Mouse (Mus musculus): ENCODE data around the gene Zic1.

DNA sequence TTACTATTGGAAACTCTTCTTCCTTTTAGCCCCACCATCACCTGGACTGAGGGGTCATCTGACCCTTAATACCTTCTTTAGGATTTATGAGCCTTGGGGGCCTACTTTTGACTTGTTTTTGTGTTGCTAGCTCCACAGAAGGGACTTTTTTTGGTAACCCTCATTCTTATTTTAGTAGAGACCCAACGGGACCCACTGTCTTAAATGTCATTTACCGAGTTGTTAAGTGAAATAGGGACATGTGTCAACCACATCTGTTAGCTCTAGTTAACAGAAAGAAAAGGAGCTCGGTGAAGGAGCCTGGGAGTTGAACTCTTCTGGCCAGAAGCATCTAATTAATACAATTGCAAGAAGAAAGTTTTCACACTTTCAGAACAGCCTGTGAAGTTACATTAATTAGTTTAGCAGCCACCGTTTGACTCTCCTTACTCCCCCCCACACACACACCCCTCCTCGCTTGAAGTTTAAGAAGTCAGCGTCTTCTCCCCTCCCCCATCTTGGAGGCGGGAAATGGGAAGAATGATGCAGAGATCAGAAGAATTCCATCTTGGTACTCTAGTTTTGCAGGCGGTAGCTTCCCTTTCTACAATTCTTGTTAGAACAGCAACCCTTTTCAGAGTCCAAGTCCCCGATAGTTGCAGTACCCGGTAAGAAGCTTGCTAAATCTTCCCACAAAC lies 14.3 kb upstream of the Zic1 start:
- TF ChIP-seq POLR2A (IDR thresholded peaks at IDR 0.05; ENCODE audit: insufficient read depth, low read length) = no peak
- no peak for TF ChIP-seq CTCF (IDR thresholded peaks at IDR 0.05; ENCODE audit: low read depth, low read length)
- no peak for TF ChIP-seq EP300 (IDR thresholded peaks at IDR 0.05; ENCODE audit: insufficient read depth, low read depth, low read length)

Measured in ES-Bruce4 (cell line).